Mouse (Mus musculus): Measurements from ENCODE around the gene Gemin4.

GRCm38 (mm10) chr11:76215011-76215410, 2.5 kb downstream of the Gemin4 start:
- TF ChIP-seq CHD2 (IDR thresholded peaks at IDR 0.05; ENCODE audit: low read depth, low read length) (no peak), HCFC1 (IDR thresholded peaks at IDR 0.05; ENCODE audit: borderline replicate concordance, insufficient read depth, low read length) (no peak), ZC3H11A (IDR thresholded peaks at IDR 0.05; ENCODE audit: borderline replicate concordance, low read depth, low read length) (no peak), ZNF384 (IDR thresholded peaks at IDR 0.05; ENCODE audit: low read depth, low read length) (no peak)
